ENCODE assay signal across 26 mouse cellular contexts in the genomic region with DNA sequence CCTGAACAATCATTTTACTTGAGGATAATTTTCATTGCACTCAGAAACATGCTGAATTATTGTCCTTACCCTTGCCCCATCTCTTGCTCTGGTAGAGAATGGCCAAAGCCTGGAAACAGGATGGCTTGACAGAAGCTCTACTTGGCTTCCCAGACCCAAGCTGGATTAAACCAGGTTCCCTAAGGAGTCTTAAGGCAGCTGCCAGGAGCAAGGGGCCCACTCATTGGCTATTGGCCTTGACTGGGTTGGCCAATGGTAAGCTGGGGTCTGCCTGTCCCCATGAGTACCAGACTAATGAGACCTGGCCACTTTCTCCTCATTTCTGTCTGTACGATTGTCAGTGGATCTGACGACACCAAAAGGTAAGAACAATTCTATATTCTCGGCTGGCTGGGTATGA. TPM values are rescaled to one million over a fixed set of nuclear protein-coding genes. Genes with fewer than 3 reads are reported as not detected.
DNase-seq lines count a peak whose midpoint lies in the region; TF ChIP-seq lines count a peak whose summit lies in the region.
"Had no signal": no experiment of that assay in that cellular context is flagged by ENCODE, and none has a peak within 500 bp of the region (broad histone marks: within the 10 kb centered on the region; RNA-seq: fewer than 3 reads in every experiment).

A gene (plus strand): TSS at position 257 of the 400 bp plus-strand sequence.

- no peak within 1 kb of the TSS for H3K4me3 ChIP-seq in thymus, adult 2 months (ENCODE audit: control insufficient read depth, insufficient read depth, low read length)
- H3K4me3 ChIP-seq: heart, embryonic 15.5 days; limb, embryonic 15.5 days; midbrain, embryonic 10.5 days; neural tube, embryonic 12.5 days had no signal

- no peaks in the 10 kb centered on the region for H3K36me3 ChIP-seq in thymus, adult 2 months (ENCODE audit: control insufficient read depth, insufficient read depth, low read length)
- H3K36me3 ChIP-seq: heart, embryonic 15.5 days; limb, embryonic 15.5 days; midbrain, embryonic 10.5 days; neural tube, embryonic 12.5 days had no signal

- no peaks in the 10 kb centered on the region for H3K27me3 ChIP-seq in thymus, adult 2 months (ENCODE audit: control insufficient read depth, insufficient read depth, low read length)
- H3K27me3 ChIP-seq: heart, embryonic 15.5 days; limb, embryonic 15.5 days; neural tube, embryonic 12.5 days; Patski had no signal

- no peak for DNase-seq in gastrocnemius, postnatal 4 days (ENCODE audit: low spot score in 2 of 2)
- no peak for DNase-seq in gastrocnemius, postnatal 25 days
- DNase-seq in thymus, adult 2 months: no peak
- DNase-seq in thymus, postnatal 0 days (ENCODE audit: low spot score): no peak
- no peak for DNase-seq in adrenal gland, postnatal 25 days
- DNase-seq in right cerebral cortex, postnatal 4 days: no peak
- no peak for DNase-seq in left cerebral cortex, postnatal 36 days (ENCODE audit: low spot score in 2 of 2)
- DNase-seq: cerebellum, adult 8-10 months; embryo, embryonic 11 days; kidney, adult 8-10 months; kidney, postnatal 36 days; liver, postnatal 0 days; lung, postnatal 36 days; thymus, postnatal 4 days had no signal

- TF ChIP-seq POLR2A in thymus, adult 2 months (IDR thresholded peaks at IDR 0.05; ENCODE audit: control insufficient read depth, extremely low read depth, insufficient read depth, low read length, poor library complexity): no peak

- TF ChIP-seq CTCF in thymus, adult 2 months (IDR thresholded peaks at IDR 0.05; ENCODE audit: borderline replicate concordance, control insufficient read depth, extremely low read depth, insufficient read depth, low read length, poor library complexity): no peak

- 93% methylated on average over 3 of the region's 3 CpGs for WGBS in thymus, adult 2 months

- H3K4me1 ChIP-seq in thymus, adult 2 months (replicated peaks; ENCODE audit: control insufficient read depth, insufficient read depth, low read length): peaks cover 7% of the 10 kb centered on the region
- H3K4me1 ChIP-seq: limb, embryonic 15.5 days; midbrain, embryonic 10.5 days; neural tube, embryonic 12.5 days had no signal

- intact Hi-C loops in left cerebral cortex, postnatal 36 days (cut with DNase I): no loop called here

- H3K27ac ChIP-seq in thymus, adult 2 months (ENCODE audit: control insufficient read depth, insufficient read depth, low read length): no peak within 1 kb of the TSS
- H3K27ac ChIP-seq: heart, embryonic 15.5 days; limb, embryonic 15.5 days; midbrain, embryonic 10.5 days; neural tube, embryonic 12.5 days had no signal

RNA-seq across cellular contexts. Expression of the gene that starts here (rescaled TPM):
- 10 to 100 TPM; 35.8 to 82.7 TPM for total RNA-seq in gastrocnemius, postnatal 4 days (2021)
- 10 to 100 TPM in 1 of 2 experiments, 1 to 10 TPM in 1; 1.9 to 87.3 TPM for total RNA-seq in gastrocnemius, postnatal 25 days (2021)
- polyA plus RNA-seq in thymus, adult 2 months (2012; rRNA removed): 52.4 and 61.3 TPM in 2 replicates
- 0.69 and 4.6 TPM in 2 replicates for polyA plus RNA-seq in thymus, postnatal 0 days (2015; fragmentation: Nextera tagmentation; extraction: Ambion mirVana)
- total RNA-seq in adrenal gland, postnatal 25 days (2021): 138 and 160 TPM in 2 replicates
- total RNA-seq in left cerebral cortex, postnatal 36 days (2021): not detected
- total RNA-seq: layer of hippocampus, postnatal 14 days; left cerebral cortex, postnatal 14 days; monocyte, adult 5-6 weeks had no signal
- polyA plus RNA-seq: activated CD4-positive, CD25-positive, alpha-beta regulatory T cell, adult 4 months; forebrain, embryonic 14.5 days; heart, embryonic 15.5 days; hindbrain, embryonic 11.5 days; limb, embryonic 15.5 days; liver, postnatal 0 days; midbrain, embryonic 10.5 days; neural tube, embryonic 12.5 days; Patski; stomach, embryonic 16.5 days had no signal
